Mouse (Mus musculus): ENCODE data around the gene AI837181. TPM values are rescaled to one million over a fixed set of nuclear protein-coding genes. Genes with fewer than 3 reads are reported as not detected.

The AI837181 gene
- polyA plus RNA-seq, 1 experiment = 76.4 TPM

DNA sequence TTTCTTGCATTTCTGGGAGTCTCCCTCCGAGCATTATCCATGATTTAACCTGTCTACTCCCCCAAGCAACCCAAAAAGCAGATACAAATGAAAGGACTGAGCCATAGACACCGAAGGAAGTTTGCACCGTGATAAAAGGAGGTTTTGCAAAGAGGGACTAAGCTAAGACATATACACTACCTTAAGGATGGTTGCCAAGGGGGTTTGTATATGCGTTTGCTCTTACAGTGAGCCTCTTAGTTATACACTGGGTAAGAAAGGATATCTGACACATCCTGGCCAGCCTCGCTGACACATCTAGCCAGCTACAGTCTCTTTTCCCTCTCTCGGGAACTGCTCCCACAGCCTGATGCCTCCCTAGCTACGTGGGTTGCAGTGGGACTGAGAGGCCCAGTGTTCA is 9.0 kb downstream of the AI837181 start:
- H3K27me3 ChIP-seq (ENCODE audit: control insufficient read depth, insufficient read depth, low read length) = no peaks in the 10 kb centered on the region
- TF ChIP-seq CTCF (IDR thresholded peaks at IDR 0.05; ENCODE audit: extremely low read depth, insufficient read depth, insufficient read length, insufficient replicate concordance) = no peak
- no peak for TF ChIP-seq POLR2A (IDR thresholded peaks at IDR 0.05; ENCODE audit: low read depth, low read length)
- H3K27ac ChIP-seq (ENCODE audit: insufficient read depth, low read length) = peak overlapping the region; percentile 83; the same call in 1 of the 2 replicates
- no peak for DNase-seq (ENCODE audit: low read depth in 1 of 2, low spot score in 2 of 2)
- no peaks in the 10 kb centered on the region for H3K36me3 ChIP-seq (ENCODE audit: control insufficient read depth, insufficient read depth, low read length)
- 0 out of 2 replicates have a peak overlapping the region, but pooled peaks have one; percentile 62 for H3K4me3 ChIP-seq (ENCODE audit: extremely low read depth, insufficient read depth, insufficient read length)
- H3K4me1 ChIP-seq (ENCODE audit: control insufficient read depth, insufficient read depth, insufficient read length) = peaks cover 9% of the 10 kb centered on the region; the same call in 1 of the 2 replicates
- 59% methylated on average over 7 of the region's 7 CpGs for WGBS

GRCm38 (mm10) chr19:5444371-5444908 is 19.5 kb downstream of the AI837181 start:
- no peaks in the 10 kb centered on the region for H3K36me3 ChIP-seq (ENCODE audit: control insufficient read depth, insufficient read depth, low read length)
- no peak overlapping the region for H3K4me3 ChIP-seq (ENCODE audit: extremely low read depth, insufficient read depth, insufficient read length)
- H3K27me3 ChIP-seq (ENCODE audit: control insufficient read depth, insufficient read depth, low read length) = peaks cover 8% of the 10 kb centered on the region
- no peak for TF ChIP-seq CTCF (IDR thresholded peaks at IDR 0.05; ENCODE audit: extremely low read depth, insufficient read depth, insufficient read length, insufficient replicate concordance)
- WGBS = 73% methylated on average over 9 of the region's 9 CpGs
- no peak overlapping the region for H3K27ac ChIP-seq (ENCODE audit: insufficient read depth, low read length)
- H3K4me1 ChIP-seq (ENCODE audit: control insufficient read depth, insufficient read depth, insufficient read length) = peaks cover 17% of the 10 kb centered on the region
- no peak for DNase-seq (ENCODE audit: low read depth in 1 of 2, low spot score in 2 of 2)

GRCm38 (mm10) chr19:5444954-5445353 is 20.0 kb downstream of the AI837181 start:
- H3K4me1 ChIP-seq (ENCODE audit: control insufficient read depth, insufficient read depth, insufficient read length) = peaks cover 17% of the 10 kb centered on the region
- peaks cover 8% of the 10 kb centered on the region for H3K27me3 ChIP-seq (ENCODE audit: control insufficient read depth, insufficient read depth, low read length)
- no peak overlapping the region for H3K4me3 ChIP-seq (ENCODE audit: extremely low read depth, insufficient read depth, insufficient read length)
- 59% methylated on average over 7 of the region's 7 CpGs for WGBS
- no peak overlapping the region for H3K27ac ChIP-seq (ENCODE audit: insufficient read depth, low read length)
- TF ChIP-seq POLR2A (IDR thresholded peaks at IDR 0.05; ENCODE audit: low read depth, low read length) = no peak
- TF ChIP-seq CTCF (IDR thresholded peaks at IDR 0.05; ENCODE audit: extremely low read depth, insufficient read depth, insufficient read length, insufficient replicate concordance) = no peak
- no peaks in the 10 kb centered on the region for H3K36me3 ChIP-seq (ENCODE audit: control insufficient read depth, insufficient read depth, low read length)
- no peak for DNase-seq (ENCODE audit: low read depth in 1 of 2, low spot score in 2 of 2)

DNA sequence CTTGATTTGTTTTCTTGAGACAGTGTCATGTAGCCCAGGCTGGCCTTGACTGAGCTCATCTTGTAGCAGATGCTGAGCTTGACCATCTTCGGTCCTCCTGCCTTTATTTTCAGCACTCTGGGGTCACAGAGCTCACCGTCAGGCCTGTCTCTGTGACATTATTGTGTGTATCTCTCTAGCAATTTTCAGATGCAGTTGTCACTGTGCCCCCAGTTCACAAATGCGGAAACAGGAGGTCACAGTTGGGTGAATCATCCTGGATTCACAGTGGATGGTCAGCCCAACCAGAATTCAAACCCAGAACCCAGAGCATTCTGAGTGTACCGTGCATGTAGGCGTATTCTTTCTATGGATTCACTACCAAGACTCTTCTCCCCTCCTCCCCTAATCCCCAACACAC is 20.8 kb downstream of the AI837181 start:
- Histone ChIP-seq H3K36me3 (ENCODE audit: control insufficient read depth, insufficient read depth, low read length) (no peaks in the 10 kb centered on the region), H3K27me3 (ENCODE audit: control insufficient read depth, insufficient read depth, low read length) (peaks cover 8% of the 10 kb centered on the region), H3K4me3 (ENCODE audit: extremely low read depth, insufficient read depth, insufficient read length) (no peak overlapping the region), H3K4me1 (ENCODE audit: control insufficient read depth, insufficient read depth, insufficient read length) (peaks cover 17% of the 10 kb centered on the region), H3K27ac (ENCODE audit: insufficient read depth, low read length) (no peak overlapping the region)
- TF ChIP-seq CTCF (IDR thresholded peaks at IDR 0.05; ENCODE audit: extremely low read depth, insufficient read depth, insufficient read length, insufficient replicate concordance) = no peak
- no peak for TF ChIP-seq POLR2A (IDR thresholded peaks at IDR 0.05; ENCODE audit: low read depth, low read length)
- no peak for DNase-seq (ENCODE audit: low read depth in 1 of 2, low spot score in 2 of 2)
- 93% methylated on average over 5 of the region's 5 CpGs for WGBS

- Histone ChIP-seq H3K36me3 (ENCODE audit: control insufficient read depth, insufficient read depth, low read length) (no peaks in the 10 kb centered on the region), H3K4me1 (ENCODE audit: control insufficient read depth, insufficient read depth, insufficient read length) (peaks cover 17% of the 10 kb centered on the region), H3K27ac (ENCODE audit: insufficient read depth, low read length) (no peak within 1 kb of the TSS), H3K27me3 (ENCODE audit: control insufficient read depth, insufficient read depth, low read length) (peaks cover 8% of the 10 kb centered on the region), H3K4me3 (ENCODE audit: extremely low read depth, insufficient read depth, insufficient read length) (peak within 1 kb of the TSS; percentile 63)
- peak; percentile 44 to 77 for DNase-seq (ENCODE audit: low read depth in 1 of 2, low spot score in 2 of 2)
- TF ChIP-seq POLR2A (IDR thresholded peaks at IDR 0.05; ENCODE audit: low read depth, low read length) (no peak), CTCF (IDR thresholded peaks at IDR 0.05; ENCODE audit: extremely low read depth, insufficient read depth, insufficient read length, insufficient replicate concordance) (no peak)
- WGBS = 1% methylated on average over 70 of the region's 70 CpGs
Observed at GRCm38 (mm10) chr19:5447515-5448353, 22.8 kb downstream of the AI837181 start, which contains the start of gene Fosl1. TSS of gene Fosl1 (plus strand) at chr19:5447547.

DNA sequence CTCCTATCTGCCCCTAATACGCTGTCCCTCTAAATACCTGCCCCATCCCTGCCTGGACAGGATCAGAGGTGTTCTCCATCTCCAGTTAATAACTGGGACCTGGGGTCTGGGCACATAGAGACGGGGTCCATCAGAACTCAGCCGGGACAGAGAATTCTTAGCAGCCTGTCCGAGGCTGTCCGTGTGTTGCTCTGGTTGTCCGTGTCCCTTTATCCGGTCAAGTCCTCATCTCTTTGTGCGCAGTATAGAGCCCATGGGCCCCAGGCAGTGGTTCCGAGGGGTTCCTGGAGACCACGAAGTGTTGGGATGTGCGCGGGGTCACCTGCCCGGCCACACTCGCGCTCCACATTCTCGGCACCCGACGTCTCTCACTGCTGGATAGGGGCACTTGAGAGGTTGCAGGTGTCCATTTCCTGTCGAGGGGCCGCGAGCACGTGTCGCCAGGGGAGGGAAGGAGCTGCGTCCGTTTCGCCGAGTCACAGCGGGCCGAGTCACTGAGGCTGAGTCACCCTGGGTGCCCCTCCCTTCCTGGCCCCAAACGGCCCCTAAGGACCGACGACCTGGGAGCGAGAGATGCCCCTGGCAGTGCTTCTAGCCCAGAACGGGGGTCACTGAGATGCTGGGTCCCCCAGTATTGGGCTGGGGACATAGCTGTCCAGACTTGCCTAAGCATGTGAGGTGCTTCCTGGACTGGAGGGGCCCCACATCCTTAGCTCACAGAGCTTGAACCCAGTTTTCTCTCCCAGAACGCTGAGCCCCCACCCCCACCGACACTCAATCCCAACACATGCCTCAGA is 23.6 kb downstream of the AI837181 start:
- DNase-seq (ENCODE audit: low read depth in 1 of 2, low spot score in 2 of 2) = no peak
- Histone ChIP-seq H3K27ac (ENCODE audit: insufficient read depth, low read length) (no peak overlapping the region), H3K4me3 (ENCODE audit: extremely low read depth, insufficient read depth, insufficient read length) (peak overlapping the region; percentile 63; the same call in 1 of the 2 replicates), H3K27me3 (ENCODE audit: control insufficient read depth, insufficient read depth, low read length) (peaks cover 8% of the 10 kb centered on the region), H3K4me1 (ENCODE audit: control insufficient read depth, insufficient read depth, insufficient read length) (peaks cover 17% of the 10 kb centered on the region), H3K36me3 (ENCODE audit: control insufficient read depth, insufficient read depth, low read length) (no peaks in the 10 kb centered on the region)
- TF ChIP-seq POLR2A (IDR thresholded peaks at IDR 0.05; ENCODE audit: low read depth, low read length) (no peak), CTCF (IDR thresholded peaks at IDR 0.05; ENCODE audit: extremely low read depth, insufficient read depth, insufficient read length, insufficient replicate concordance) (no peak)
- 4% methylated on average over 36 of the region's 36 CpGs for whole genome bisulfite sequencing
